Mouse (Mus musculus) midbrain, postnatal 0 days (tissue): ENCODE results near the gene Slc38a10. TPM values are rescaled to one million over a fixed set of nuclear protein-coding genes. Genes with fewer than 3 reads are reported as not detected.
A peak's percentile ranks its signal among the peaks of the same experiment; 100 is the strongest.

Source experiments
- ATAC-seq: fragments of 200-750 bp; cut with Nextera tagmentation; 2 replicates; pipeline ENCODE4 v1.8.0; 2017; ENCODE audit warnings: moderate number of reproducible peaks, mild to moderate bottlenecking, moderate TSS enrichment, moderate library complexity; ENCODE audit not compliant: low FRiP score
- DNase-seq: peaks from one replicate; pipeline ENCODE4 v3.0.0-alpha.2; 2015; ENCODE audit warnings: low spot score
- H3K27ac ChIP-seq: fragments of 300-500 bp; sonication (generic); 2 replicates; pipeline ENCODE4 v1.5.1; 2014; ENCODE audit warnings: low read depth, mild to moderate bottlenecking, low read length, mixed read lengths
- H3K27me3 ChIP-seq: fragments of 300-500 bp; sonication (generic); 2 replicates; pipeline ENCODE4 v1.6.1; 2014; ENCODE audit warnings: low read length, control low read depth, mixed read lengths; ENCODE audit not compliant: insufficient read depth
- H3K36me3 ChIP-seq: fragments of 300-500 bp; sonication (generic); 2 replicates; pipeline ENCODE4 v1.6.1; 2014; ENCODE audit warnings: low read length, control low read depth, mixed read lengths; ENCODE audit not compliant: insufficient read depth
- H3K4me1 ChIP-seq: fragments of 300-500 bp; sonication (generic); 2 replicates; pipeline ENCODE4 v1.6.1; 2014; ENCODE audit warnings: mild to moderate bottlenecking, control low read depth, antibody characterized with exemption, low read length, mixed read lengths; ENCODE audit not compliant: insufficient read depth
- H3K4me2 ChIP-seq: fragments of 300-500 bp; sonication (generic); 2 replicates; pipeline ENCODE4 v1.6.1; 2014; ENCODE audit warnings: low read depth, mild to moderate bottlenecking, low read length, mixed read lengths; ENCODE audit not compliant: poor library complexity, severe bottlenecking
- H3K4me3 ChIP-seq: fragments of 300-500 bp; sonication (generic); 2 replicates; pipeline ENCODE4 v1.5.1; 2014; ENCODE audit warnings: low read depth, mild to moderate bottlenecking, low read length, moderate library complexity
- H3K9ac ChIP-seq: fragments of 300-500 bp; sonication (generic); replicated peaks from 2 replicates; pipeline ENCODE4 v1.6.1; 2014; ENCODE audit warnings: mild to moderate bottlenecking, low read length, moderate library complexity, mixed read lengths; ENCODE audit not compliant: poor library complexity, severe bottlenecking
- H3K9me3 ChIP-seq: fragments of 300-500 bp; sonication (generic); 2 replicates; pipeline ENCODE4 v1.6.1; 2016; ENCODE audit warnings: low read length, control low read depth
- CTCF ChIP-seq: IDR thresholded peaks from 2 replicates; pipeline ENCODE4 v1.5.1; 2016; ENCODE audit warnings: antibody characterized with exemption, mild to moderate bottlenecking
- WGBS: fragments of 180-500 bp; shearing (Covaris S2); extraction: QIAGEN DNeasy Blood & Tissue Kit; methylation state at CpG from one replicate; pipeline ENCODE4 v1.1.7; 2014; 5-methylcytosine and 5-hydroxymethylcytosine counted together
- polyA plus RNA-seq: library from polyadenylated mRNA; unstranded; fragments of >200 nt; fragmentation: Nextera tagmentation; extraction: Ambion mirVana; gene quantifications from 2 replicates; pipeline ENCODE4 v1.2.1, GENCODE M21; 2015
- total RNA-seq: library from RNA; depleted of rRNA; stranded (reverse); fragments of >200 nt; gene quantifications from 2 replicates; pipeline ENCODE4 v1.2.3, GENCODE M21; 2014

The Slc38a10 gene
- total and polyA plus RNA-seq, 2 experiments from 2014 or later, result 111 to 171 TPM

DNA sequence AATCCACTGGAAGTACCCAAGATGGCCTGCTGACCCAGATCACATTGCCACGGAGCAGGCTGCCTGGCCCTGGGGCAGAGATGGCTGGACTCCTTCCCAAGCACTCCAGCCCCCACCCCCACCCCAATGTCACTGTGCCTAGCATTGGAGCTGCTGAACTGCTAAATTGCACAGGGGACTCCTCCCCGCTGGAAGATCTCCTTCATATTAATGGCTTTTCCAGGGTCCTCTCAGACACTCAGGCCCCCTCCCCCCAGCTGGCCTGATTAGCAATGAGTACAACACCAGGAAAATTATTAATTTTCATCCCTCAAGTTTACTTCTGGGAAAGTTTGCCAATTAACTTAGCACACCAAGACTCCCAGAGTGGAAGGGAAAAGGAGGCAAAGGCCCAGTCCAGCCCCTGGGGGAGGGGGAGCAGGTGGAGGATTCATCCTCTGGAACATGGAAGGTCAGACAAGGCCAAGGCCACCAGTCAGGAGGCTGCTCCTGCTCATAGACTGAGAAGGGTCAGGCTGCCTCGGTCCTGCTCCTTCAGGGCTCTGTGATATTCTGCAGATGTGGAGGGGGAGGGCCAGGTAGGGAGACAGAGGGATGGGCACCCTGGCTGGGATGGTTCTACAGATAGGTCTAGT lies 31.4 kb upstream of the Slc38a10 start:
- no peak overlapping the region for H3K27ac ChIP-seq
- H3K4me1 ChIP-seq, result peaks cover 10% of the 10 kb centered on the region
- H3K9ac ChIP-seq, result no peak overlapping the region
- ATAC-seq (0 out of 2 replicates have a peak, but pooled peaks have one; percentile 4), DNase-seq (no peak)
- WGBS, result 28% methylated on average over 3 of the region's 3 CpGs
- no peaks in the 10 kb centered on the region for H3K36me3 ChIP-seq
- TF ChIP-seq CTCF, result no peak
- no peak overlapping the region for H3K4me2 ChIP-seq
- H3K27me3 ChIP-seq, result no peaks in the 10 kb centered on the region
- no peak overlapping the region for H3K4me3 ChIP-seq
- H3K9me3 ChIP-seq, result no peaks in the 10 kb centered on the region

DNA sequence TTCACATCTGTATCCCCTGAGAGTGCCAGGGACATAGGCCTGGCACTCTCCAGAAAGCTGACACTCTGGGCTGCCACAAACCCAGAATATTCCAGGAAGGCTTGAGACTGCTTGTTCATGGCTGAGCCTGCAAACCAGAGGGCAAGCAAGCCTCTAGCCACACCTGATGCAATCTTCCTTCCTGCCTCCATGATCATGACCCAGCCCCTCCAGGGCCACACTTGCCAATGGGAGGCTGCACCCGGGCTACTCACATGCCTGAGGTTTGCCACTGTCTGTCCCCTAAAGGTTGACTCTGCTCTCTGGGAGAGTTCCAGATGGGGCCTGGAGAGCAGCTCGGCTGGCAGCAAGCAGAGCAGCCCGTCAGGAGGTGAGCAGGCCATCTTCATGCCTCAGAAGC lies 30.2 kb upstream of the Slc38a10 start:
- DNase-seq (no peak), ATAC-seq (no peak)
- H3K27ac ChIP-seq, result no peak overlapping the region
- no peaks in the 10 kb centered on the region for H3K36me3 ChIP-seq
- no peak overlapping the region for H3K4me2 ChIP-seq
- H3K4me1 ChIP-seq, result peaks cover 10% of the 10 kb centered on the region
- no peaks in the 10 kb centered on the region for H3K9me3 ChIP-seq
- no peak overlapping the region for H3K4me3 ChIP-seq
- no peaks in the 10 kb centered on the region for H3K27me3 ChIP-seq
- TF ChIP-seq CTCF, result no peak
- H3K9ac ChIP-seq, result no peak overlapping the region
- WGBS, result 74% methylated on average over 3 of the region's 3 CpGs

DNA sequence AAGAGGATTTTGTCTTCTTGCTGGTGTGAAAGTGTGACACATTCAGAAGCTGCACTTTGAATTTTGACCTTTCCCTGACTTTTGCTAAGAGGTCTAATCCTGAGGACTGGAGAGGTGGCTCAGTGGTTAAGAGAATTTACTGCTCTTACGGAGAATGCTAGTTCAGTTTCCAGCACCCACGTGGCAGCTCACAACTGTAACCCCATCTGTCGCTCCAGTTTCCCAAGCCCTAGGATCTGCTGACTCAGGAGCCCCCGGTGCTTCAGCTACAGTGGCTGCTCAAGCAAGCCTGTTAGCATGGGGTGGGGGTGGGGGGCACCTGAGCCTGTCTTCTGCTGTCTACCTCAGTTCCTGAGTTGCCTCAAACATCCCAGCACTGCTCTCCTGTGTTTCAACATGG lies 28.2 kb upstream of the Slc38a10 start:
- Histone ChIP-seq H3K36me3 (no peaks in the 10 kb centered on the region), H3K9me3 (no peaks in the 10 kb centered on the region), H3K27ac (no peak overlapping the region), H3K9ac (no peak overlapping the region), H3K4me2 (no peak overlapping the region), H3K4me3 (no peak overlapping the region), H3K27me3 (no peaks in the 10 kb centered on the region), H3K4me1 (no peaks in the 10 kb centered on the region)
- DNase-seq, result no peak
- ATAC-seq, result no peak
- whole genome bisulfite sequencing, result 49% methylated on average over 4 of the region's 4 CpGs
- TF ChIP-seq CTCF, result no peak

DNA sequence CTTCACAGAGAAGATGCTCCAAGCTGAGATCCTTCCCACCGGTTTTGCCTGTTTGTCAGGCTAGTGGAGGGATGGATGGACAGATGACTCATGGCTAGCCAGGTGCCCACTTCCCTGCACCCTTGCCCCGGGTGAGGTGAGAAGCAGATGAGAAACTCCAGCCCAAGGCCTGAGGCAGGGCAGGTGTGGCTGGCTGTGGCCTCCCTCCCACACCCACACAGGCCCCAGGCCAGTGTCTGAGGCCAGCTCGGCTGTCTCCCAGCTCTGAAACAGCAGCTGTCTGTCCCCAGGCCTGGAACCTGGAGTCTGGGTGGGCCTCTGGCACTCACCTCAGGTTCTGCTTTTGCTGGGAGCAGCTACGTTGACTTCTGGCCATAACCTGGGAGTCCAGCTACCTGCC lies 24.8 kb upstream of the Slc38a10 start:
- ATAC-seq, result no peak
- WGBS, result 76% methylated on average over 4 of the region's 4 CpGs

DNA sequence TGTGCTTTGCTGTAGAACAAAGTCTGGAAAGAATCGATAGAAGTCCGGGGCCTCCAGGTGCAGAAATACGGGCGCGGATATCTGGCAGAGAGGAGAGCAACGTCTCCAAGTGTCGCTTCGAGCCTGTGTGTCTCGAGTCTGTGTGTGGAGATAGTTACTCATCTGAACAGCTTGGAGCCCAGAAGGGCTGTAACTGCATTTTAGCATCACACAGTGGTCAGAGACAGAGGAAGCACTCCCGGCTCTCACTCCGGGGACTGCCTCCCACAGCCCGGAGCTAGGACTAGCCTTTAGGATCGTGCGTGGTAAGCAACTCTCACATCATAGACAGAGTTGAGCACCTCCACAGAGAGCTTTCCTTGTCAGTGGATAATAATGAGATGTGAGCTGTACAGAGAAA lies 22.1 kb upstream of the Slc38a10 start:
- no peak for ATAC-seq
- WGBS, result 81% methylated on average over 14 of the region's 14 CpGs
- TF ChIP-seq CTCF, result no peak

More for the DNA sequence above, 24.8 kb upstream of the Slc38a10 start:
- TF ChIP-seq CTCF, result no peak
- Histone ChIP-seq H3K9me3 (no peaks in the 10 kb centered on the region), H3K9ac (no peak overlapping the region), H3K4me1 (no peaks in the 10 kb centered on the region), H3K27me3 (no peaks in the 10 kb centered on the region), H3K36me3 (no peaks in the 10 kb centered on the region), H3K27ac (no peak overlapping the region), H3K4me3 (no peak overlapping the region), H3K4me2 (no peak overlapping the region)
- DNase-seq, result no peak

DNA sequence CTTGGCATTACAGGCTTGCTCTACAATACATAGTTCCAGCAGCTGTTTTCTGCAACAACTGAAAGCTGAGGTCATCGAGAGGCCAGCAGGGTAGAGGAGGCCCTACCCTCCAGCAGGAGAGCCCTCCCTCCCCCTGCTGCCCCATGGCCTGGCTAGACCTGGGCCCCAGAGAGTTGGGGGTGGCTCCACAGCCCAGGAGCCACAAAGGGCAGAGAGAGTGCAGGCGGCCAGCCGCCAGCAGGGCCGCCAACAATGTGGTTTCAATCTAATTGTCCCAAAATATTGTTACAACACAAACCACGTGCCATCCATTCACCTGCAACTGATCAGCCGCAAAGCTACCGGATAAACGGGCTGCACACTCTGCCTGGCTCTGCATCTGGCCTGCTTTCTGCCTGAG lies 20.0 kb upstream of the Slc38a10 start:
- ATAC-seq (no peak), DNase-seq (no peak)
- 69% methylated on average over 8 of the region's 8 CpGs for WGBS
- H3K4me3 ChIP-seq, result no peak overlapping the region
- no peaks in the 10 kb centered on the region for H3K27me3 ChIP-seq
- no peaks in the 10 kb centered on the region for H3K4me1 ChIP-seq
- H3K27ac ChIP-seq, result no peak overlapping the region
- no peaks in the 10 kb centered on the region for H3K9me3 ChIP-seq
- TF ChIP-seq CTCF, result no peak
- H3K4me2 ChIP-seq, result no peak overlapping the region
- H3K9ac ChIP-seq, result no peak overlapping the region
- H3K36me3 ChIP-seq, result no peaks in the 10 kb centered on the region

More for the DNA sequence above, 22.1 kb upstream of the Slc38a10 start:
- no peak for DNase-seq
- no peak overlapping the region for H3K9ac ChIP-seq
- no peak overlapping the region for H3K27ac ChIP-seq
- H3K9me3 ChIP-seq, result no peaks in the 10 kb centered on the region
- no peaks in the 10 kb centered on the region for H3K27me3 ChIP-seq
- H3K4me3 ChIP-seq, result no peak overlapping the region
- no peak overlapping the region for H3K4me2 ChIP-seq
- no peaks in the 10 kb centered on the region for H3K4me1 ChIP-seq
- H3K36me3 ChIP-seq, result no peaks in the 10 kb centered on the region
